Mouse (Mus musculus) liver, embryonic 14.5 days (tissue): ENCODE measurements around the gene Dph1.

Experiments used
- CTCF ChIP-seq: IDR thresholded peaks from 2 replicates; pipeline ENCODE4 v1.5.1; 2016; ENCODE audit warnings: antibody characterized with exemption, low read depth, control low read depth
- EP300 ChIP-seq: IDR thresholded peaks from 2 replicates; pipeline ENCODE4 v1.6.1; 2016; ENCODE audit warnings: antibody characterized with exemption, low read depth

DNA sequence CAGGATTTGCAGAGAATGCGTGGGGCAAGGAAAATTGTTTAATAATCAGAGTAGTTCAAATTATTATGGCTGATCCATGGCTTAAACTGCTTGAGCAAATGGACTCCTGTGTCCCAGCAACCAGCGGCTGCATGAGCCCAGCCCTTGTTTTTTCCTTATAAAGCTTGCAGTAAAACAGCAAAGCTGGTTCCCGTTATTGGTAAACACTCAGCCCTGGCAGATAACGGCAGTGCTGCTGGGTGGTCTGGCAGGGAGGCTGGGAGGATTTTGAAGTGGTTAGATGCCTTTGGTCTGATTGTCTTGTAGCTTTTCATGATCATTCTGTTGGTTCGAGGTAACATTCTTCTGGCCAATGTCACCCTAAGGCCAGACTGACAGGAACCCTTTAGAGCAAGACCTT lies 34.6 kb downstream of the Dph1 start:
- TF ChIP-seq CTCF (no peak), EP300 (no peak)
